26 mouse cellular contexts compared by ENCODE assay signal in genomic region chr4:49877084-49877483, GRCm38 (mm10). TPM values are rescaled to one million over a fixed set of nuclear protein-coding genes. Genes with fewer than 3 reads are reported as not detected.
DNase-seq lines count a peak whose midpoint lies in the region; ATAC-seq lines count a peak whose summit lies in the region.
"Had no signal": no experiment of that assay in that cellular context is flagged by ENCODE, and none has a peak within 500 bp of the region (broad histone marks: within the 10 kb centered on the region; RNA-seq: fewer than 3 reads in every experiment).

No protein-coding gene starts in this region.

- H3K9ac ChIP-seq in hindbrain, embryonic 14.5 days: no peak overlapping the region
- H3K9ac ChIP-seq in midbrain, embryonic 16.5 days (ENCODE audit: low read depth, low read length): no peak overlapping the region
- H3K9ac ChIP-seq in kidney, embryonic 14.5 days (ENCODE audit: low read depth, low read length): no peak overlapping the region
- H3K9ac ChIP-seq: heart, embryonic 12.5 days; liver, embryonic 12.5 days; liver, postnatal 0 days had no signal

- no peak overlapping the region for H3K4me3 ChIP-seq in hindbrain, embryonic 14.5 days (replicated peaks; ENCODE audit: low read length)
- no peak overlapping the region for H3K4me3 ChIP-seq in hindbrain, embryonic 10.5 days
- H3K4me3 ChIP-seq in midbrain, embryonic 16.5 days (ENCODE audit: low read depth, low read length): no peak overlapping the region
- no peak overlapping the region for H3K4me3 ChIP-seq in midbrain, embryonic 10.5 days
- H3K4me3 ChIP-seq in kidney, embryonic 14.5 days (ENCODE audit: low read length): no peak overlapping the region
- H3K4me3 ChIP-seq: heart, adult 2 months; heart, embryonic 12.5 days; layer of hippocampus, adult 2 months; liver, embryonic 12.5 days had no signal

- no peaks in the 10 kb centered on the region for H3K36me3 ChIP-seq in hindbrain, embryonic 14.5 days (replicated peaks; ENCODE audit: control insufficient read depth, insufficient read depth)
- no peaks in the 10 kb centered on the region for H3K36me3 ChIP-seq in hindbrain, embryonic 10.5 days
- no peaks in the 10 kb centered on the region for H3K36me3 ChIP-seq in midbrain, embryonic 16.5 days (ENCODE audit: control insufficient read depth, insufficient read depth, low read length)
- no peaks in the 10 kb centered on the region for H3K36me3 ChIP-seq in midbrain, embryonic 10.5 days
- no peaks in the 10 kb centered on the region for H3K36me3 ChIP-seq in kidney, embryonic 14.5 days (ENCODE audit: control insufficient read depth, insufficient read depth, low read length)
- H3K36me3 ChIP-seq: G1E; heart, embryonic 12.5 days; liver, embryonic 12.5 days had no signal

- peak; percentile 29 to 71 for DNase-seq in cerebellum, postnatal 14 days
- no peak for DNase-seq in cerebellum, adult 11-12 months
- no peak for DNase-seq in hindbrain, embryonic 14.5 days (ENCODE audit: low spot score)
- no peak for DNase-seq in hindbrain, embryonic 10.5 days (ENCODE audit: low spot score)
- no peak for DNase-seq in midbrain, embryonic 10.5 days (ENCODE audit: low spot score)
- DNase-seq: adrenal gland, adult 8-10 months; cerebellum, adult 18-20 months; cerebellum, postnatal 25 days; heart, adult 2 months; heart, postnatal 4 days; kidney, adult 18-20 months; kidney, postnatal 36 days; layer of hippocampus, postnatal 36 days; left cerebral cortex, postnatal 4 days; liver, postnatal 0 days; lung, postnatal 10 days; thymus, postnatal 4 days had no signal

- H3K9me3 ChIP-seq in hindbrain, embryonic 14.5 days (ENCODE audit: control insufficient read depth, low read length): no peaks in the 10 kb centered on the region
- H3K9me3 ChIP-seq in hindbrain, embryonic 10.5 days: no peaks in the 10 kb centered on the region
- H3K9me3 ChIP-seq in midbrain, embryonic 16.5 days (replicated peaks; ENCODE audit: control insufficient read depth, low read length, poor library complexity, severe bottlenecking): no peaks in the 10 kb centered on the region
- no peaks in the 10 kb centered on the region for H3K9me3 ChIP-seq in midbrain, embryonic 10.5 days (replicated peaks)
- no peaks in the 10 kb centered on the region for H3K9me3 ChIP-seq in kidney, embryonic 14.5 days (ENCODE audit: control insufficient read depth, low read length)
- H3K9me3 ChIP-seq: G1E; heart, embryonic 12.5 days; liver, embryonic 12.5 days had no signal

- H3K4me2 ChIP-seq in hindbrain, embryonic 14.5 days (replicated peaks): no peak overlapping the region
- H3K4me2 ChIP-seq in midbrain, embryonic 16.5 days (ENCODE audit: low read length): no peak overlapping the region
- H3K4me2 ChIP-seq in kidney, embryonic 14.5 days (replicated peaks; ENCODE audit: low read depth, low read length): no peak overlapping the region
- H3K4me2 ChIP-seq: heart, embryonic 12.5 days; liver, embryonic 12.5 days; midbrain, embryonic 11.5 days had no signal

- H3K27ac ChIP-seq in hindbrain, embryonic 14.5 days: no peak overlapping the region
- H3K27ac ChIP-seq in hindbrain, embryonic 10.5 days: no peak overlapping the region
- no peak overlapping the region for H3K27ac ChIP-seq in midbrain, embryonic 16.5 days (ENCODE audit: low read length)
- no peak overlapping the region for H3K27ac ChIP-seq in midbrain, embryonic 10.5 days (replicated peaks)
- no peak overlapping the region for H3K27ac ChIP-seq in kidney, embryonic 14.5 days (ENCODE audit: low read depth, low read length)
- H3K27ac ChIP-seq: heart, adult 2 months; layer of hippocampus, adult 2 months; liver, embryonic 12.5 days; macrophage had no signal

- peak; percentile 31; the same call in 1 of the 2 replicates for ATAC-seq in hindbrain, embryonic 14.5 days (ENCODE audit: low FRiP score)
- ATAC-seq in midbrain, embryonic 16.5 days: peak; percentile 32; the same call in 1 of the 2 replicates
- no peak for ATAC-seq in kidney, embryonic 14.5 days (ENCODE audit: low FRiP score, low TSS enrichment)
- ATAC-seq: forebrain, embryonic 16.5 days; liver, embryonic 12.5 days; liver, postnatal 0 days had no signal

- 75% methylated on average over 3 of the region's 3 CpGs for WGBS in hindbrain, embryonic 14.5 days
- WGBS in hindbrain, embryonic 10.5 days: 80% methylated on average over 3 of the region's 3 CpGs
- 84% methylated on average over 3 of the region's 3 CpGs for WGBS in midbrain, embryonic 16.5 days
- 82% methylated on average over 3 of the region's 3 CpGs for WGBS in midbrain, embryonic 10.5 days
- WGBS in kidney, embryonic 14.5 days: 58% methylated on average over 3 of the region's 3 CpGs

- H3K4me1 ChIP-seq in hindbrain, embryonic 14.5 days (replicated peaks; ENCODE audit: control insufficient read depth, insufficient read depth, low read length): no peaks in the 10 kb centered on the region
- no peaks in the 10 kb centered on the region for H3K4me1 ChIP-seq in hindbrain, embryonic 10.5 days (replicated peaks)
- no peaks in the 10 kb centered on the region for H3K4me1 ChIP-seq in midbrain, embryonic 16.5 days (ENCODE audit: control insufficient read depth, insufficient read depth, low read length)
- no peaks in the 10 kb centered on the region for H3K4me1 ChIP-seq in midbrain, embryonic 10.5 days
- no peaks in the 10 kb centered on the region for H3K4me1 ChIP-seq in kidney, embryonic 14.5 days (ENCODE audit: control insufficient read depth, insufficient read depth, low read length)
- H3K4me1 ChIP-seq: heart, embryonic 12.5 days; liver, embryonic 12.5 days had no signal

- H3K27me3 ChIP-seq in hindbrain, embryonic 14.5 days (ENCODE audit: control insufficient read depth, insufficient read depth, low read length): no peaks in the 10 kb centered on the region
- H3K27me3 ChIP-seq in hindbrain, embryonic 10.5 days (ENCODE audit: insufficient read depth, poor library complexity, severe bottlenecking): no peaks in the 10 kb centered on the region
- H3K27me3 ChIP-seq in midbrain, embryonic 16.5 days (ENCODE audit: control insufficient read depth, insufficient read depth, low read depth, low read length): no peaks in the 10 kb centered on the region
- H3K27me3 ChIP-seq in midbrain, embryonic 10.5 days (ENCODE audit: low read depth, poor library complexity, severe bottlenecking): no peaks in the 10 kb centered on the region
- H3K27me3 ChIP-seq in kidney, embryonic 14.5 days (ENCODE audit: control insufficient read depth, insufficient read depth, low read length): no peaks in the 10 kb centered on the region
- H3K27me3 ChIP-seq: heart, embryonic 12.5 days; liver, embryonic 12.5 days had no signal

RNA-seq across cellular contexts. Expression of gene Grin3a, which starts 31.5 kb away (rescaled TPM):
- polyA plus RNA-seq in hindbrain, embryonic 14.5 days (2014; fragmentation: Nextera tagmentation; extraction: Ambion mirVana): 33.7 and 42.7 TPM in 2 replicates
- polyA plus RNA-seq in hindbrain, embryonic 10.5 days (2016; fragmentation: Nextera tagmentation; extraction: Ambion mirVana): 0.51 and 0.73 TPM in 2 replicates
- polyA plus RNA-seq in midbrain, embryonic 16.5 days (2015; fragmentation: Nextera tagmentation; extraction: Ambion mirVana): 25.4 and 30.0 TPM in 2 replicates
- 0.21 and 0.31 TPM in 2 replicates for polyA plus RNA-seq in midbrain, embryonic 10.5 days (2016; fragmentation: Nextera tagmentation; extraction: Ambion mirVana)
- polyA plus RNA-seq in kidney, embryonic 14.5 days (2014; fragmentation: Nextera tagmentation; extraction: Ambion mirVana): 0.66 and 0.79 TPM in 2 replicates
- polyA plus RNA-seq: G1E; liver, postnatal 0 days; macrophage had no signal

Comparison
In these comparisons a context has a peak if more than half of its experiments do, and no peak if none do; other contexts are left out.
1. DNase-seq: peak in cerebellum, postnatal 14 days (2 of 2); none in cerebellum, adult 11-12 months (single experiment), hindbrain, embryonic 14.5 days (single experiment), hindbrain, embryonic 10.5 days (single experiment) and midbrain, embryonic 10.5 days (single experiment).
2. RNA of gene Grin3a, which starts 31.5 kb away (polyA plus RNA-seq): 33.7 to 42.7 TPM in hindbrain, embryonic 14.5 days and 25.4 to 30.0 TPM in midbrain, embryonic 16.5 days; 0.66 to 0.79 TPM in kidney, embryonic 14.5 days, 0.51 to 0.73 TPM in hindbrain, embryonic 10.5 days and 0.21 to 0.31 TPM in midbrain, embryonic 10.5 days; every median in the first group is over 10 times any median in the second.